Mouse (Mus musculus) lung, embryonic 15.5 days (tissue): Measurements from ENCODE around the gene Cdk15. TPM values are rescaled to one million over a fixed set of nuclear protein-coding genes. Genes with fewer than 3 reads are reported as not detected.

Experiments used
- ATAC-seq: fragments of 200-750 bp; cut with Nextera tagmentation; 2 replicates; pipeline ENCODE4 v1.8.0; 2017; ENCODE audit warnings: moderate number of reproducible peaks, borderline replicate concordance; ENCODE audit not compliant: low FRiP score, low TSS enrichment; ENCODE audit errors: extremely low read depth
- H3K27ac ChIP-seq: fragments of 300-500 bp; sonication (generic); 2 replicates; pipeline ENCODE4 v1.5.1; 2015; ENCODE audit warnings: moderate library complexity, mild to moderate bottlenecking, inconsistent platforms
- H3K27me3 ChIP-seq: fragments of 300-500 bp; sonication (generic); 2 replicates; pipeline ENCODE4 v1.6.1; 2015; ENCODE audit warnings: inconsistent platforms
- H3K36me3 ChIP-seq: fragments of 300-500 bp; sonication (generic); 2 replicates; pipeline ENCODE4 v1.6.1; 2015; ENCODE audit warnings: inconsistent platforms
- H3K4me1 ChIP-seq: fragments of 300-500 bp; sonication (generic); 2 replicates; pipeline ENCODE4 v1.6.1; 2015; ENCODE audit warnings: inconsistent platforms
- H3K4me2 ChIP-seq: fragments of 300-500 bp; sonication (generic); 2 replicates; pipeline ENCODE4 v1.6.1; 2015; ENCODE audit warnings: inconsistent platforms, mild to moderate bottlenecking, moderate library complexity
- H3K4me3 ChIP-seq: fragments of 300-500 bp; sonication (generic); 2 replicates; pipeline ENCODE4 v1.5.1; 2015; ENCODE audit warnings: mild to moderate bottlenecking, inconsistent platforms
- H3K9ac ChIP-seq: fragments of 300-500 bp; sonication (generic); 2 replicates; pipeline ENCODE4 v1.6.1; 2015; ENCODE audit warnings: inconsistent platforms
- H3K9me3 ChIP-seq: fragments of 300-500 bp; sonication (generic); 2 replicates; pipeline ENCODE4 v1.6.1; 2016; ENCODE audit warnings: inconsistent platforms
- WGBS: fragments of 180-500 bp; shearing (Covaris S2); methylation state at CpG from one replicate; pipeline ENCODE4 v1.1.7; 2015; 5-methylcytosine and 5-hydroxymethylcytosine counted together
- polyA plus RNA-seq: library from polyadenylated mRNA; unstranded; fragments of >200 nt; fragmentation: Nextera tagmentation; extraction: Ambion mirVana; gene quantifications from 2 replicates; pipeline ENCODE4 v1.2.1, GENCODE M21; 2015

Gene Cdk15
- polyA plus RNA-seq, 1 experiment from 2014 or later, result not detected

GRCm38 (mm10) chr1:59333860-59334561, 77.3 kb downstream of the Cdk15 start:
- no peak overlapping the region for H3K9ac ChIP-seq
- 40% methylated on average over 10 of the region's 10 CpGs for WGBS
- peaks cover 30% of the 10 kb centered on the region for H3K4me1 ChIP-seq
- no peaks in the 10 kb centered on the region for H3K36me3 ChIP-seq
- H3K27me3 ChIP-seq, result no peaks in the 10 kb centered on the region
- H3K9me3 ChIP-seq, result no peaks in the 10 kb centered on the region
- H3K4me2 ChIP-seq, result no peak overlapping the region
- no peak overlapping the region for H3K27ac ChIP-seq
- no peak overlapping the region for H3K4me3 ChIP-seq
- no peak for ATAC-seq

- 33% methylated on average over 4 of the region's 4 CpGs for WGBS
- no peak overlapping the region for H3K4me2 ChIP-seq
- H3K9ac ChIP-seq, result no peak overlapping the region
- ATAC-seq, result no peak
- peaks cover 30% of the 10 kb centered on the region for H3K4me1 ChIP-seq
- no peaks in the 10 kb centered on the region for H3K36me3 ChIP-seq
- H3K4me3 ChIP-seq, result no peak overlapping the region
- H3K9me3 ChIP-seq, result no peaks in the 10 kb centered on the region
- H3K27me3 ChIP-seq, result no peaks in the 10 kb centered on the region
- no peak overlapping the region for H3K27ac ChIP-seq
These were observed 77.8 kb downstream of the Cdk15 start for GRCm38 (mm10) chr1:59334562-59334890.

GRCm38 (mm10) chr1:59336256-59336655, 79.5 kb downstream of the Cdk15 start:
- Histone ChIP-seq H3K4me3 (no peak overlapping the region), H3K9me3 (no peaks in the 10 kb centered on the region), H3K9ac (no peak overlapping the region), H3K27ac (no peak overlapping the region), H3K27me3 (no peaks in the 10 kb centered on the region), H3K4me2 (no peak overlapping the region), H3K36me3 (no peaks in the 10 kb centered on the region), H3K4me1 (peaks cover 39% of the 10 kb centered on the region)
- no peak for ATAC-seq
- WGBS, result 93% methylated on average over 1 of the region's 1 CpGs

- no peaks in the 10 kb centered on the region for H3K36me3 ChIP-seq
- WGBS, result 6% methylated on average over 16 of the region's 16 CpGs
- peaks cover 10% of the 10 kb centered on the region for H3K4me1 ChIP-seq
- H3K9me3 ChIP-seq, result no peaks in the 10 kb centered on the region
- H3K4me3 ChIP-seq, result 0 out of 2 replicates have a peak overlapping the region, but pooled peaks have one; percentile 4
- peak; percentile 39; the same call in 1 of the 2 replicates for ATAC-seq
- H3K27ac ChIP-seq, result no peak overlapping the region
- peak overlapping the region; percentile 35 for H3K4me2 ChIP-seq
- 0 out of 2 replicates have a peak overlapping the region, but pooled peaks have one; percentile 13 for H3K9ac ChIP-seq
- H3K27me3 ChIP-seq, result no peaks in the 10 kb centered on the region
These were observed 84.3 kb downstream of the Cdk15 start for GRCm38 (mm10) chr1:59340814-59341588.

GRCm38 (mm10) chr1:59341697-59342096, 85.0 kb downstream of the Cdk15 start:
- ATAC-seq, result no peak
- H3K4me3 ChIP-seq, result no peak overlapping the region
- no peak overlapping the region for H3K4me2 ChIP-seq
- H3K9me3 ChIP-seq, result no peaks in the 10 kb centered on the region
- no peaks in the 10 kb centered on the region for H3K27me3 ChIP-seq
- WGBS, result 25% methylated on average over 3 of the region's 3 CpGs
- no peak overlapping the region for H3K27ac ChIP-seq
- no peak overlapping the region for H3K9ac ChIP-seq
- peaks cover 10% of the 10 kb centered on the region for H3K4me1 ChIP-seq
- no peaks in the 10 kb centered on the region for H3K36me3 ChIP-seq

GRCm38 (mm10) chr1:59342146-59342545, 85.4 kb downstream of the Cdk15 start:
- ATAC-seq, result no peak
- Histone ChIP-seq H3K9ac (no peak overlapping the region), H3K4me1 (peaks cover 10% of the 10 kb centered on the region), H3K4me3 (no peak overlapping the region), H3K9me3 (no peaks in the 10 kb centered on the region), H3K27ac (no peak overlapping the region), H3K27me3 (no peaks in the 10 kb centered on the region), H3K4me2 (no peak overlapping the region), H3K36me3 (no peaks in the 10 kb centered on the region)
- WGBS, result 56% methylated on average over 6 of the region's 6 CpGs

GRCm38 (mm10) chr1:59352706-59353105, 96.0 kb downstream of the Cdk15 start:
- Histone ChIP-seq H3K4me1 (no peaks in the 10 kb centered on the region), H3K27me3 (no peaks in the 10 kb centered on the region), H3K4me3 (no peak overlapping the region), H3K36me3 (no peaks in the 10 kb centered on the region), H3K4me2 (no peak overlapping the region), H3K9me3 (no peaks in the 10 kb centered on the region), H3K27ac (no peak overlapping the region), H3K9ac (no peak overlapping the region)
- ATAC-seq, result no peak
- 85% methylated on average over 4 of the region's 4 CpGs for WGBS

- H3K27ac ChIP-seq, result no peak overlapping the region
- WGBS, result 83% methylated on average over 9 of the region's 9 CpGs
- H3K4me3 ChIP-seq, result no peak overlapping the region
These were observed 98.7 kb downstream of the Cdk15 start for GRCm38 (mm10) chr1:59355440-59355839.

GRCm38 (mm10) chr1:59359136-59359535, 102.4 kb downstream of the Cdk15 start:
- Histone ChIP-seq H3K36me3 (no peaks in the 10 kb centered on the region), H3K9me3 (no peaks in the 10 kb centered on the region)
- WGBS, result 86% methylated on average over 9 of the region's 9 CpGs

More at GRCm38 (mm10) chr1:59355440-59355839, 98.7 kb downstream of the Cdk15 start:
- Histone ChIP-seq H3K4me1 (no peaks in the 10 kb centered on the region), H3K36me3 (no peaks in the 10 kb centered on the region), H3K9ac (no peak overlapping the region), H3K9me3 (no peaks in the 10 kb centered on the region), H3K4me2 (no peak overlapping the region), H3K27me3 (no peaks in the 10 kb centered on the region)
- ATAC-seq, result no peak

GRCm38 (mm10) chr1:59360834-59361233, 104.1 kb downstream of the Cdk15 start:
- Histone ChIP-seq H3K9ac (no peak overlapping the region), H3K36me3 (no peaks in the 10 kb centered on the region), H3K27ac (no peak overlapping the region), H3K9me3 (no peaks in the 10 kb centered on the region), H3K4me3 (no peak overlapping the region), H3K4me1 (peaks cover 22% of the 10 kb centered on the region), H3K27me3 (no peaks in the 10 kb centered on the region), H3K4me2 (no peak overlapping the region)
- WGBS, result 75% methylated on average over 3 of the region's 3 CpGs
- ATAC-seq, result no peak

More at GRCm38 (mm10) chr1:59359136-59359535, 102.4 kb downstream of the Cdk15 start:
- Histone ChIP-seq H3K27ac (no peak overlapping the region), H3K9ac (no peak overlapping the region), H3K4me3 (no peak overlapping the region), H3K4me1 (peaks cover 12% of the 10 kb centered on the region), H3K4me2 (no peak overlapping the region), H3K27me3 (no peaks in the 10 kb centered on the region)
- ATAC-seq, result no peak

- Histone ChIP-seq H3K27ac (no peak overlapping the region), H3K27me3 (no peaks in the 10 kb centered on the region)
- peak; percentile 41; the same call in 1 of the 2 replicates for ATAC-seq
These were observed 104.8 kb downstream of the Cdk15 start for GRCm38 (mm10) chr1:59361460-59361859.

GRCm38 (mm10) chr1:59361966-59362365, 105.3 kb downstream of the Cdk15 start:
- no peak for ATAC-seq
- H3K27me3 ChIP-seq, result no peaks in the 10 kb centered on the region
- 37% methylated on average over 4 of the region's 4 CpGs for WGBS

More at GRCm38 (mm10) chr1:59361460-59361859, 104.8 kb downstream of the Cdk15 start:
- no peak overlapping the region for H3K4me2 ChIP-seq
- no peak overlapping the region for H3K4me3 ChIP-seq
- no peaks in the 10 kb centered on the region for H3K36me3 ChIP-seq
- H3K9ac ChIP-seq, result no peak overlapping the region
- H3K4me1 ChIP-seq, result peaks cover 22% of the 10 kb centered on the region
- H3K9me3 ChIP-seq, result no peaks in the 10 kb centered on the region
- WGBS, result 16% methylated on average over 4 of the region's 4 CpGs

More at GRCm38 (mm10) chr1:59361966-59362365, 105.3 kb downstream of the Cdk15 start:
- H3K9ac ChIP-seq, result no peak overlapping the region
- no peaks in the 10 kb centered on the region for H3K9me3 ChIP-seq
- no peak overlapping the region for H3K4me3 ChIP-seq
- no peaks in the 10 kb centered on the region for H3K36me3 ChIP-seq
- no peak overlapping the region for H3K4me2 ChIP-seq
- H3K4me1 ChIP-seq, result peaks cover 22% of the 10 kb centered on the region
- H3K27ac ChIP-seq, result no peak overlapping the region
